Mouse (Mus musculus): ENCODE results near the gene Lrmda.

The Lrmda gene

GRCm38 (mm10) chr14:22930488-22931046 lies 911.1 kb downstream of the Lrmda start:
- ATAC-seq (ENCODE audit: low TSS enrichment): no peak

DNA sequence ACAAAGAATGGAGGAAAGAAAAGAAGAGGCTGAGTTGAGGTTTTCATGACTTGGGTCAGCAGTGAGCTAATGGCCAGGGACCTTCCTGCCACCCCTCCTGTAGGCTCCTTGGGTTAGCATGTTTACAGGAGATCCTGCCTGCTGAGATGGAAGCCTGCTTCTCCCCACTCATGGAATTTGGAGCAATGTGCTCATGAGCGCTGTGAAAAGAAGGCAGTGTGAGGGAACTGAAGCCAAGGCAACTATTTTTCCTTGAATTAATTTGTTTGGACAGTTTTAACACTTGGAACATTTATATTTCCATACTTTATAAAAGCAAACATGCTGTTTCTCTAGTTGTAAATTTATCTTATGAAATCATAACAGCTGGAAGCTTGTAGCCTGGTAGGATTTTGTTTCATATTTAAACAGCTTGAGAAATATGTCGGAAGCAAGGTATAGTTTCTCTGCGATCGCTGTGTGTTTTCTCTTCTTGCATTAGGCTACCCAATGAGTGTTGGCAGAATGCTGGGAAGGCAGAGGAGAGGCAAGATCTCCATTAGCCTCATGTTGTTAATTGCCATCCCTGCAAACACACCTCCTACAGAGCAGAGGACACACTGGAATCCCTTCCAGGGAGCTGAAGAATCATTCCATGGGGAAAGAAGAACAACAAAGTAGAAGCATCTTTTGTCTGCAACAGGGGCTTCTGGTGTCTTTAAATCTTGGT lies 911.8 kb downstream of the Lrmda start:
- peak; percentile 79 for ATAC-seq (ENCODE audit: low TSS enrichment)

GRCm38 (mm10) chr14:22936701-22937100 lies 917.2 kb downstream of the Lrmda start:
- ATAC-seq (ENCODE audit: low TSS enrichment): no peak

DNA sequence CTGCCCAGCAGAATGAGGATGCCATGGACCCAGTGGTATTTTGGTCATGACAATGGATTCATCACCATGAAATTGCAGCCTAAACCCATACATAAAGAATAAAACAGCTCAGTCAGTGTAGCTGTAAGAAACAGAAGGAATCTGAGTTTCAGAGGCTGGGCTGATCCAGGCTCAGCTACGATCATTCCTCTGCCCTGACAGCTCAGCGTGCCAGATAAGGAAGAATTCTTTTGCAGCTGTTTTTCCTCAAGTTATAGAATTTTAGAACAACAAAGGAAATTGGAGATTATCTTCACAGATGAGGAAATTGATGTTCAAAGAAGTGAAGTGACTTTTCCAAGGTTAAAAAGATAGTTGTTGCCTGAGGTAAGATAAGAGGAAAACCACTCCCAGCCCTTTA lies 921.1 kb downstream of the Lrmda start:
- no peak for ATAC-seq (ENCODE audit: low TSS enrichment)

- ATAC-seq (ENCODE audit: low TSS enrichment): no peak
Measured at GRCm38 (mm10) chr14:22942569-22942968, 923.1 kb downstream of the Lrmda start.

DNA sequence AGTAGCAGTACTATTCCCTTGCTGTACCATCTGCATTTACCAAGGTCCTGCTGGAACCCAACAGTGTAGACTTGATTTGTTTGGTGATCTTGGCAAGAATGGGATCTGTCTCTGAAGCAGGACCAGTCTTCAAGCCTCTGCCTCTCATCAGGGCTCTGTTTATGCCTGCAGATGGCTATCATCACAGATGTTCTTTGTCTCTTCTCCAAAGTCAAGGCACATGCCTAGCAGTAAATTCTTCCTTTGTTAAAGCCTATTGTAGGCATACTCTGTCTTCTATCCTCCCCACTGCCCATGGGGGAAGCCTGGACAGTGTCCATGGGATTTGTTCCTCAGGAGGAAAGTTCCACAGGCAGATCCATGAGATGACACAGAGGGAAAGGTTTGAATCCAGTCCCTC lies 930.0 kb downstream of the Lrmda start:
- no peak for ATAC-seq (ENCODE audit: low TSS enrichment)

DNA sequence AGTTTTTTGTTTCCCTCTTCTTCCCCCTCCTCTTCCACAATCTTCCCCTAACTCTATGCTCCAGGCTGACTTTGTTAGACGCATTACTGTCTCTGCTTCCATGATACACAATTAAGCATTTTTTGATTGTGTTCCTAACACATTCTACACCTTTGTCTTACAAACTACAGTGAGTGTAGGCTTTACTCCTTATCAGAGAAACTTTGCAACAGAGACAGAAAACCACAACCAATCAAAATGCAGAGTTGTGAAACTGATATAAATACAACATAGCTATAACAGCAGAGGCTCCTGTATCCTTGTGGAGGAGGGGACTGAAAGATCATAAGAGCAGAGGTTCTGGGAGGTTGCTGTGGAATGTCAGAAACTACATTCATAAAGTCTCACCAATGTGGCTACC lies 933.5 kb downstream of the Lrmda start:
- no peak for ATAC-seq (ENCODE audit: low TSS enrichment)

- no peak for ATAC-seq (ENCODE audit: low TSS enrichment)
Measured at GRCm38 (mm10) chr14:22960166-22960565, 940.7 kb downstream of the Lrmda start.

DNA sequence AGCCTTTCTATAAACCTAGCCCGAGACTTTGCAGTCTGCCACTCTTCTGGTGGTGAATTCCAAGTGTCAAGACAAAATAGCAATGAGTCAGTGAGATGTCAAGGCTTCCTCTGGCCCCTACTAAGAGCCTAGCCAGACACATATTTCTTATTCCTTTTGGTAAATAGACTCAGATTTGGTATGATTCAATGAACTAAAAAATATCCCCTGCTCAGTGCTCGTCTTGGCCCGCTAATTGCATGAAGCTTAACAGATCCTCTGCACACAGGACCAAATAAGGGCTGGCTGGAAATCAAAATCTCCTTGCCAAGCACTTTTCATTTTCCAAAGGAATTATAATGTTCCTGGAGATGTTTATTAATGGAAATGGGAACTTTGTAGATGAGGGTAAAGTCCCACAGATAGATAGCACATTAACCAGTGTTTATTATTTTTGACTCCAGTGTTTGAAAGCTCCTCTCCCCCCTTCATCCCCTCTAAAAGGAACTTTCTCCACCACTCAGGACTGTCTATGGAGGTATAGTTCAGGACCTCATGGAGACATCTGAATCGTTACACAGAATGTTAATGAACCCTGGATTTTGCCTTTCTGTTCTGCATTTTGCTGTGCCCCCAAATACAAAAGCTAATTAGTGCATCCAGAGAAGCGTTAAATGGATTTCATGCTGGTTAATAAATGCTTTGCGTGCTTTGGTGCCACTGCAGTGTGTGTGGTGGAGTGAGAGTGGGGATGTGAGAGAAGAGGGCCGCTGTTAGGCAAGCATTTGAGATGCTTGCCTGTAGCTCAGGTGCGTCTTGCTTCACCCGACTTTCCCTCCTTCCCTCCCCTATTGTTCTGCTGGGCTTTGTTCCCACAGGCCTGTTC lies 945.5 kb downstream of the Lrmda start:
- ATAC-seq (ENCODE audit: low TSS enrichment): no peak

GRCm38 (mm10) chr14:22968705-22969104 lies 949.2 kb downstream of the Lrmda start:
- ATAC-seq (ENCODE audit: low TSS enrichment): no peak

- no peak for ATAC-seq (ENCODE audit: low TSS enrichment)
Measured at GRCm38 (mm10) chr14:22986736-22987135, 967.2 kb downstream of the Lrmda start.

DNA sequence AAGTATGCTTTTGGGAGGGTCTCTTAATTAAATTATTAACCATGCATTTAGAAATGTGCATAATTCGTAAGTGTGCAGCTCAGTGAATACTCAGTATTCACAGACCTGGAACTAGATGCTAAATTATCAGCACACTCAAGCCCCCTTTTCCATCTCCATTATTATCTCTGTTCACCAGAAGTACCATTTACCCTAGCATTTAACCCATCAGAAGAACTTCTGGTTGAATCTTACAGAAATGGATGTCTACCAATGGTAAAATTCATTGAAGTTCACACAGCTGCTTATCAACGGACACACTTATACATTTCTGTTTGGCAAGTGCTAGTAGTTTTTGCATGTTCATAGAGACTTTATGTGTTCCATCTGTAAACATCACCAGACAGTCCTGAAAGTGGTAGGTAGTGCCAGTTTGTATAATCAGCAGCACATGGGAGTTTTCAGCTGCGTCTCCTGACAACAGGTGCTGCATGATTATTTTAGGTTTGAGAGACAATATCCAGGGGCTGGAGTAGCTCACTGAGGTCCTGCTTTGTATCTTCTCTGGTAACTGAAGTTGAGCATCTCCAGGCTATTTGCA lies 968.7 kb downstream of the Lrmda start:
- no peak for ATAC-seq (ENCODE audit: low TSS enrichment)

DNA sequence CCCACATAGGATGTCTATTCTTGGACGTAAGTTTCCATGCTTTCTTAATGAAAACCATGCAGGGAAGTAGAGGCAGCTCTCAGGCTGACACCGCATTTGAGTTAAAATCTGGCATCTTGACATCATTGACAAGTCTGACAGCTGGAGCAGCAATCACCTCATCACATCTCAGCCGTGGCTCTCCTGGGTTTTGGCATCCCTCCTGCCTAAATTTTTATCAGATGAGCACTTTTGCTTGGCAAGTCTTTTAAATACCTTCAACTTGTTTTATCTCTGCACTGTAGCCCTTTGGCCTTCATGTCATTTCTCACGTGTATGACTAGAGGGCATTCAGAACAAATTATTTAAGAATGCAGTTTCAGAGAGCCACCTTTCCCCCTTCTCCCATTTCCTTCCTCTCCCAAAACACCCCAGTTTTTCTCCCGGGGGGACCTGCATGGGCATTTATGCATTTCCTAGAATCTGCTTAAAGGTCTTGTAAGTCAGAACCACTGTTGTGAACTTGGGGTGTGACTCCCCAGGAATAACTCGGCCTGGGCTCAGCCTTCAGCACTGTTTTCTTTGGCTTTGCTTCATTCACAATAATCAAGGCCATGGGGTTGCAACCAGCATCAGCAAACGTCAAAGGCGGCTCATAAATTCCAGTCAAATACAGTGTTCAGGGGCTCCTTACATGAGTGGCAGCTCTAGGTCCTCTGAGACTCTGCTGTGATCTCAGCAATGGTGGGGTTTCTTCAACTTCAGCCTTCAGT lies 975.8 kb downstream of the Lrmda start:
- no peak for ATAC-seq (ENCODE audit: low TSS enrichment)

- no peak for ATAC-seq (ENCODE audit: low TSS enrichment)
Measured at GRCm38 (mm10) chr14:22998906-22999305, 979.4 kb downstream of the Lrmda start.

DNA sequence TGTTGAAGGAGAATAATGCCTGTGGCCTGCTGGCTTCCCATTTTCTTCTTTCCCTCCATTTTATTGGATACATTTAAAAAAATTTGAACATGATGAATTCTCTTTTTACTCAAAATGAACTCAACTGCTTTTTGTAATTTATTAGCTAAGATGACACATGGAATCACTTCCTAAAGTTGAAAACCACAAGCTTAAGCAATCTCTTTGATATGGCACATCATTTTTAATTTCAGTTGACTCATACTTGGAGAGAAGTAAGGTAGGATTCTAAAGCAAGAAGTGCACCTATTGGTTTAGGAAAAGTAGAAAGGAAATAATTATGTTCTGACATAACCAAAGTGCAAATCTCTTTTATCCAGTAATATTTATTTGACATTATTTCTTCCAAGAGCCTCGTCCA lies 992.5 kb downstream of the Lrmda start:
- ATAC-seq (ENCODE audit: low TSS enrichment): no peak

DNA sequence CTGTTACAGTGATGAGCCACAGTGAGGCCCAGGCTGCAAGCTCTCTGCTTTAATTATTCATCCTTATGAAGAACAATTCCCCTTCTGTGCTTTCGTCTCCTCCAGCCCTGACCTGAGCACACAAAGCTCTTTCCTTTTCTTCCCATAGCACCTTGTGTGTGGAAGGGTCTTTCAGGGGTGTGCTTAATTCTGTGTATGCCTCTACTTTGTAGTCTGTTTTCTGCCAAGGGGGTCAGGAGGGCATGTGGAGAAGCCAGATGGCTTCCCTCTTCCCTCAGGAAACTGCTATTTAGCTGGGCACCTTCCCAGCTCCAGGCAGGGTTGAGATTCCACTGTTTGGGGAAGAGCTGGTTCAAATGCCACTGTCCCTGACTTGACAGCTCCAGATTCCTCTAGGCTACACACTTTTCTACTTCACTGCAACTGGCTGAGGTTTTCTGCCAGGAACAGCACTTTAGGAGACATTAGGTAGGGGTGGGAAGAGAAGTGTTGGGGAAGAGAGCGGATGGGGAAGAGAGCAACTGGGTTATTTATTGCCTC lies 995.3 kb downstream of the Lrmda start:
- ATAC-seq (ENCODE audit: low TSS enrichment): no peak

DNA sequence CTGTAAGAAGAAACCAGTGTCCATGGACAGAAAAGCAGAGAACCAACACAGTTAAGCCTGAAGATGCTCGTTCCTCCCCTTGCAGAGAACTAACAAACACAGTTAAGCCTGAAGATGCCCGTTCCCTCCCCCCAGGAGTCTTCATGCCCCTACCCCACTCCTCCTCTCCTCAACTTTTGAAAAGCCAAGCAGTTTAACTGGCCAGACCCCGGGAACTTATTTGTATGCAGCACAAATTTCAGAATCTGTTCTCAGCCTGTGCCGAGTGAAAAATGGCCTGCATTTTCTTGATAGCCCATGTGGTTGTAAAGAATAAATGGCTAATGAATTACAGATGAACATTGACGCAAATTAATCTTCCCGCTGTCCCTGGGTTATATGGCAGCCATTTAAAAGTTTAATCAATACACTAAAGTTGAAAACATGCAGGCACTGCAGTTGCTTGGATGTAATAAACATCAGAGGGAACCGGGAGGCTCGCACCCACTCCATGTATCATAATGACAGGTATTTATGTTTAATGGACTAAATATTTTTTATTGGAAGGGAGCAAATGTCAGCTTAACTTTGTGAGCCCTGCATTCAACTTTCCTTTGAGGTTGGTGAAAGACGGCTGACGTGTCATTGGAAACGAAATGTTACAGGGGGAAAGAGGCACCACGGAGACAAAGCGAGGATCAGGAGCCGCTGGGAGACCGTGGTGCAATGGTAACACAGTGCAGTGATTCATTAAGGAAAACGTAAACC lies 996.0 kb downstream of the Lrmda start:
- no peak for ATAC-seq (ENCODE audit: low TSS enrichment)

DNA sequence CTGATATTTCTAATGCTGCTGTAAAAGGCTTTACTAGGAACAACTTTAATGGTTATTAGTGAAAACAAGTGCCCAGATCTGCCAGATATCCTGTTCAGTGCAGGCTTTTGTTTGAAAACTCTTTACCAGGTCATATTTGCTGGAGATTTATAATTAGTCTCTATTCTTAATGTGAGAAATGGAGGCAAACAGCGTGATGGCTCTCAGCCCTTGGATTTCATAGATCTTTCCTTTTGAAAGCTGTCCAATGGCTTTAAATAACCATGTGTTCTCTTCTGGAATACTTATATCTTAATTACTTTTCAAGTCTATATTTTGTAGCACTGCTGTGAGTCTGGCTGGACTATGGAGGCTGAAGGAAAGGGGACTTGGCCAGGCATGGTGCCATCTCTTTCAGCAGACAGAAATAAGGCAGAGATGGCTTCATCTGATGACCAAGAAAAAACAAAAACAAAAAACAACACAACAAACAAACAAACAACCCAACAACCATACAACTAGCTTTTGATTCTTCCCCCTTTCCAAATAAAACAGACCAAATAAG lies 996.6 kb downstream of the Lrmda start:
- ATAC-seq (ENCODE audit: low TSS enrichment): no peak

GRCm38 (mm10) chr14:23041002-23041401 lies 1021.5 kb downstream of the Lrmda start:
- ATAC-seq (ENCODE audit: low TSS enrichment): no peak

- ATAC-seq (ENCODE audit: low TSS enrichment): no peak
Measured at GRCm38 (mm10) chr14:23045322-23045721, 1025.8 kb downstream of the Lrmda start.

- ATAC-seq (ENCODE audit: low TSS enrichment): peak; percentile 65
Measured at GRCm38 (mm10) chr14:23046330-23046729, 1026.8 kb downstream of the Lrmda start.

Data from frontal cortex, adult (tissue).